Mouse (Mus musculus) adrenal gland, postnatal 4 days (tissue): Measurements from ENCODE around the gene Ccng2. TPM values are rescaled to one million over a fixed set of nuclear protein-coding genes. Genes with fewer than 3 reads are reported as not detected.

Source experiments
- total RNA-seq, 2 experiments: library from RNA; stranded (reverse); gene quantifications; 2 replicates each; pipeline ENCODE4 v1.2.3; 2021

The Ccng2 gene
- total RNA-seq, 2 experiments from 2014 or later: 38.9 to 40.1 TPM

Other genes starting within 250 kb of the Ccng2 start
- gene Sowahb, start 222.2 kb upstream of the Ccng2 start, total RNA-seq: under 1 TPM; 0.85 to 0.90 TPM
- gene Sept11, start 173.8 kb upstream of the Ccng2 start, total RNA-seq: 100 to 1,000 TPM; 114 to 144 TPM
- 100 to 1,000 TPM; 203 to 219 TPM for gene Ccni, start 60.8 kb upstream of the Ccng2 start, total RNA-seq
- 1 to 10 TPM; 1.6 to 2.0 TPM for gene 2010109A12Rik, start 60.7 kb upstream of the Ccng2 start, total RNA-seq